Mouse (Mus musculus): Measurements from ENCODE around the gene Ctla4.
A peak's percentile ranks its signal among the peaks of the same experiment; 100 is the strongest.

The Ctla4 gene

DNA sequence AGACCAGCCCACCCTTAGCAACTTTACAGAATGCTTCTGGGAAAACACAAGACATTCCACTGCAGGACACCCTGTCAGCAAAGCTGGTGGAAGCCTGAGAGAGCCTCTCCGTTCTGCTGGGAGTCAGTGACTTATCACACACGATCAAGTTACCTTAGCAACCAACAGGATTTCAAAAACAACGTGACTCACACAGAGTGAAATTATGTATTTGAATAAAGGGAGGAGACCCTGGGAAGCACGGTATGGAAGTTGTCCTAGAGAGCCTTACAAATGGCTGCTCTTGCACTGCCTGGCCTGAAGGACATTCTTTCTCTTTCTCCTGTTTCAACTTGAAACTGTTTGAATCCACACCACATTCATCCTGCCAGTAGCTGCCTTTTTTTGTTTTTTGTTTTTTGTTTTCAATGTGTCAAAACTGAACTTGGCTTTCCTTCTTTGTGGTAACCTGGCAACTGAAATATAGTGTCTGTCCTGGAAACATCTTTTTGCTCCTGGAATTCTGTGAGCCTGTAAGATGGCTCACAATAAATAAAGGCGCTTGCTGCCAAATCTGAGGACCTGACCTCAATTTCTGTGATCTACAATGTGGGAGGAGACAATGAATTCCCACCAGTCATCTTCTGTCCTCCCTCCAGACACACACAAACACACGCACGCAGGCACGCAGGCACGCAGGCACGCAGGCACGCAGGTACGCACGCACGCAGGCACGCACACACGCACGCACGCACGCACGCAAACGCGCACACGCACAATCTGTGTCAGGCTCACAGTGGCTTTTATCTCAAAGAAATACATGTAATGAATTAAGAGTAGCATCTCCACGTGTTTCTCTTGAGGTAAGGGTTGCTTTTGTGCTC is 33.9 kb downstream of the Ctla4 start:
- peak in 1 of 2 experiments; percentile 11 for DNase-seq (ENCODE audit: low spot score in 2 of 2)

GRCm38 (mm10) chr1:60929036-60929435 is 42.2 kb downstream of the Ctla4 start:
- no peak for DNase-seq (ENCODE audit: low spot score in 2 of 2)

DNA sequence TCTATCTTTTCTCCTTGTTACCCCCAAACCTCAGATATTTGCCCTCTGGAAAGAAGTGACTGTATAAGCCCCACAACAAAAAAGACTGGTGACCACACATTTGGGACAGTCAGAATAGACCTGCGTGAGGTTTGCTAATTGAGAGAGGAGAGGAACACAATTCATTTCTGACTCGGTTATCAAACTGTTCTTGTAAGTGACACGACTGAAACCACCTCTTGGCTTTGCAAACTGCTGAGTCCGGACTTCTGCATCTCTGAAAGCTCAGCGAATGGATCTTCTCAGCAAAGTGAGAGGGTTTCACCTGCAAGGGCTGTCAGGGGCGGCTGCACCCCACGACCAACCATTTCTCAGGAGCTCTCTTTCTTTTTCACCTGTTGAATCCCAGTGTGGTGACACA is 43.6 kb downstream of the Ctla4 start:
- no peak for DNase-seq (ENCODE audit: low spot score in 2 of 2)

DNA sequence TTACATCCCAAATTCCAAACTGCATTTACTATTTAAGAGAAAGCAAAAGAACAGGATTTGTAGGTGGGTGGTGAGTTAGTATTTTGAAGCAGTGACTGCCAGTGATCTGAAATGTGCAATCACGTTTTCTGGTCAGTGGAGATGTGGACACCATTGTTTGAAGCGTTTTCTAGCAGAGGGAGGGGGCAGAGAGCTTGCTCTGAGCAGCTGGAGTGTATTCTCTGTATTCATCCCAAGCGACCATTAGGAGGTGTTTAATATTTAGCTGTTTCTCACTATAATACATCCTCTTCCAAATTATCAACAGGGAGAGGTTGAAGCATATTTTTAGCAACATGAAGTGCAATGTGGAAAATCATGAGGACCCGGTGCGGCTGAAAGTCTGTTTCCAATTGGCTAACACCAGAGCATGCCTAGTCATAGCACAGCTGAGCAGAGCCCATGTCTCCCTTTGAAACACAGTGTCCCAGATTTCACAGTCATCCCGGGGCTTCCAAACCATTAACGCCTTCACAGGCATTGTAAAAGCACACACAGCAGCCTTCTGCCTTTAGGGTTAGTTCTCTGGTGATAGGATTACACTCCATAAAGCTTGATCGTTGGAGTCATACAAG is 49.3 kb downstream of the Ctla4 start:
- peak in 1 of 2 experiments; percentile 21 for DNase-seq (ENCODE audit: low spot score in 2 of 2)

DNA sequence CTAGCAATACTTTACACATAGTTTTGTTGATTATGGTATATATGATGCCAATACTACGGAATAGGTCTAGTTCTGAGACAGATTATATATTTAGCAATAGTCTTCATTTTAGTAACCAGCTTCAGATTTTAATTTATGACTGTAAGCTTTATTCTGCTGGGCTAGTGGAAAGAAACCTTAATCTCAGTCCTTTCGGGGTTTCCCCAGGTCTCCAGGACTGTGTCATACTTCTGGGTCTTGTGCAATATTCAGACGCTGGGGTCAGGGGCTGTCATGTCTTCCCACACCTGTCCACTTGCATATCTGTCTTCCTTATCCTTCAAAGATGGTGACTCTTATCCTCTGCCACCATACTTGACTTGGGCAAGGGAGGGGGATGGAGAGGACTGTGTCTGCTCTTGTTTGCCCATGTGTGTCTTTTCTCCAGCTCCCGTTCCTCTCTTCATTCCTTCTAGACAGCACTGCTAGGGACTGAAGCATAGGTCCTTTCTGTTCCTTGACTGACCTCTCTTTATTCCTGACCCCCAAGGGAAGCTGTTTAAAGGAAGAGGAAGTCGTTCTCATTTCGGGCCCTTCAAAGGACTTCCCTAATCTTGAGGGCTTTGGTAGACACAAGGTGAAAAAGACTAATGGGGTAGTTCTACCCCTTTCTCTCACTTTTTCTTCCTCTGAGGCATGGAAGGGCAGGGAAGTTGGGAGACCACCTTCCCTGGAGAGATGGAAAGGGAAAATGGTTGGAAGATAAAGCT is 50.3 kb downstream of the Ctla4 start:
- no peak for DNase-seq (ENCODE audit: low spot score in 2 of 2)

- DNase-seq (ENCODE audit: low spot score in 2 of 2), result no peak
These were observed 51.5 kb downstream of the Ctla4 start for GRCm38 (mm10) chr1:60938256-60938655.

- no peak for DNase-seq (ENCODE audit: low spot score in 2 of 2)
These were observed 52.2 kb downstream of the Ctla4 start for GRCm38 (mm10) chr1:60938974-60939373.

GRCm38 (mm10) chr1:60940023-60940422 is 53.2 kb downstream of the Ctla4 start:
- no peak for DNase-seq (ENCODE audit: low spot score in 2 of 2)

DNA sequence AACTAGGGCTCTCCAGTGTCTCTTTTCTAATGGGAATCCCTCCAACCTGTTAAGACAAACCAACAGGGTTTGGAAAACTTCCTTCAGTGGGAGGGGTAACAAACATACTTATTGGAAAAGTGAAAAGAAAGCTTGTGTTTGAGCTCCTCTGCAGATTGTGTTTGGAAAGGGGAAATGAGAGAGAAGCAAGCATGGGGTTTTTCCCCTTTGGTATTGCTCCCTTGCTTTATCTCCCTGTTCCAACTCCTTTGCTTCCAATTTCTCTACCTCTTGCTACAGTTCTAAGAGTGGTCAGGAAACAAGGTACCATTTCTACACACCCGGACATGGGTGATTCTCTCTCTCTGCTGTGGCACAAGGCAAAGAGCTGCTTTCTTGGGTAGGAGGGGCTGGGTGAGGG is 53.8 kb downstream of the Ctla4 start:
- no peak for DNase-seq (ENCODE audit: low spot score in 2 of 2)

GRCm38 (mm10) chr1:60941056-60942048 is 54.6 kb downstream of the Ctla4 start:
- no peak for DNase-seq (ENCODE audit: low spot score in 2 of 2)

- no peak for DNase-seq (ENCODE audit: low spot score in 2 of 2)
These were observed 56.1 kb downstream of the Ctla4 start for GRCm38 (mm10) chr1:60942921-60943320.

- DNase-seq (ENCODE audit: low spot score in 2 of 2), result no peak
These were observed 59.0 kb downstream of the Ctla4 start for GRCm38 (mm10) chr1:60945633-60946401.

DNA sequence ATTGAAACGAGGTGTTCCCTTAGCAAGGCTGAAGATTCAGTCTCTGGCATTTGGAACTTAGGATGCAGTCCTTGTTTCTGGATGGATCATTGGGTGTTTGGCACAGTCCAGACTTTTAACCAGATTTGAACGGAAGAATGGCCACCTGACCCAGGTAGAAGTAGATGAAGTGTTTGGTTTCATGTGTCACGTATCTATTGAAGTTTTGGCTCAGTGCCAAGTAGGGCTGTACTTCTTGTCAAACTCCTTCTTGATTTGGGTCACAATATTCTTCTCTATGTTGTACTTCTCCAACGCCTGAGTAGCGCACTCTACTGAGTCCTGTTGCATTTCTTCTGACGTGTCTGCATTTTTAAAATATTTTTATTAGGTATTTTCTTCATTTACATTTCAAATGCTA is 61.3 kb downstream of the Ctla4 start:
- no peak for DNase-seq (ENCODE audit: low spot score in 2 of 2)

DNA sequence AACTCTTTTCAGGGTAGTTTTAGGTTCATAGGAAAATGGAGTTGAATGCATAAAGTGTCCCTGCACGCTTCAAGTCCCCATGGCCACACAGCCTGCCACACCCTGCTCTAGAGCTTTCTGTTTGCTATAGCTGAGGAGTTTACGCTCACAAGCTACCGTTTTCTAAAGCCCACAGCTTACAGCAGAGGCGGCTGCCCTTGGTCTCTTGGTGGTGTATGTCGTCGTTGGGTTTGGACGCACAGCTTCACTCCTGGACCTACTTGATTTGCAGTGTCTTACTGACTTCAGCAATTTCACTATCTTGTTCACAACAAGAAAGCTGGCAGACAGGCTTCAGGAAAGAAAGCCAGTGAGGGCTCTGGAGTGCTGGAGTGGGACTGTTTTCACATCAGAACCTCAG is 66.2 kb downstream of the Ctla4 start:
- DNase-seq (ENCODE audit: low spot score in 2 of 2), result no peak

DNA sequence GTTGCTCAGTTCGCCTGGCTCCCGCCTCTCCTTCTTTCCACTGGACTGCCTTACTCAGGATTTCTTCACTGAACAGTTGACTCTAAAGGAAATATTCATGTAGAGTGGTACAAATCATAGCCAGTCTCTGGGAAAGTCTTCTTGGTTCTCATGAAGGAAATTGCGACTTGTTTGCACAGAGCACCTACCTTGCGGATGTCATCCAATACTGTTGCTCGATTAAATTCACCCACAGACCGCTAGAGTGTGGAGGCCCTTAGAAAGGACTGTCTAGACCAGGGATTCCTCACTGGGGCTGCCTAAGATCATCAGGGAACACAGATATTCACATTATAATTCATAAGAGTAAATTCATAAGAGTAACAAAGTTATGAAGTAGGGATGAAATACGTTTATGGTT is 66.9 kb downstream of the Ctla4 start:
- no peak for DNase-seq (ENCODE audit: low spot score in 2 of 2)

- DNase-seq (ENCODE audit: low spot score in 2 of 2), result no peak
These were observed 68.0 kb downstream of the Ctla4 start for GRCm38 (mm10) chr1:60954759-60955158.

GRCm38 (mm10) chr1:60955186-60955585 is 68.4 kb downstream of the Ctla4 start:
- no peak for DNase-seq (ENCODE audit: low spot score in 2 of 2)

GRCm38 (mm10) chr1:60956196-60956595 is 69.4 kb downstream of the Ctla4 start:
- no peak for DNase-seq (ENCODE audit: low spot score in 2 of 2)

DNA sequence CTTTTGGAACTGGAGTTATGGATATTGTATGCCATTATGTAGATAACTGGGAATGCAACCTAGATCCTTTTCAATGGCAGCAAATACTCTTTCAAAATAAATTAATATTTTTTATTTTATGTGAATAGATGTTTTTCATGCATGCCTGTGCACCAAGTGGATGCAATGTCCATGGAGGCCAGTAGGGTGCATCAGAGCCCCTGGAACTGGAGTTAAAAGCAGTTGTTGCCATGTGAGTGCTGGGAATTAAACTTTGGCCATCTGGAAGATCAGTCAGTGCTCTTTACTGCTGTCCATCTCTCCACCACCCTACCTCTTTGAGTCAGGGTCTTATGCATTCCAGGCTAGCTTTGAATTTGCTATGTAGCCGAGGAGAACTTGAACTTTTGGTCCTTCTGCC is 71.5 kb downstream of the Ctla4 start:
- no peak for DNase-seq (ENCODE audit: low spot score in 2 of 2)

GRCm38 (mm10) chr1:60959246-60959645 is 72.4 kb downstream of the Ctla4 start:
- DNase-seq (ENCODE audit: low spot score in 2 of 2), result no peak

GRCm38 (mm10) chr1:60960451-60960850 is 73.7 kb downstream of the Ctla4 start:
- DNase-seq (ENCODE audit: low spot score in 2 of 2), result no peak
